Mouse (Mus musculus): ENCODE measurements around the gene Mrpl58. TPM values are rescaled to one million over a fixed set of nuclear protein-coding genes. Genes with fewer than 3 reads are reported as not detected.
A peak's percentile ranks its signal among the peaks of the same experiment; 100 is the strongest.

Mrpl58 gene
- polyA plus RNA-seq, 1 experiment: 186 TPM

DNA sequence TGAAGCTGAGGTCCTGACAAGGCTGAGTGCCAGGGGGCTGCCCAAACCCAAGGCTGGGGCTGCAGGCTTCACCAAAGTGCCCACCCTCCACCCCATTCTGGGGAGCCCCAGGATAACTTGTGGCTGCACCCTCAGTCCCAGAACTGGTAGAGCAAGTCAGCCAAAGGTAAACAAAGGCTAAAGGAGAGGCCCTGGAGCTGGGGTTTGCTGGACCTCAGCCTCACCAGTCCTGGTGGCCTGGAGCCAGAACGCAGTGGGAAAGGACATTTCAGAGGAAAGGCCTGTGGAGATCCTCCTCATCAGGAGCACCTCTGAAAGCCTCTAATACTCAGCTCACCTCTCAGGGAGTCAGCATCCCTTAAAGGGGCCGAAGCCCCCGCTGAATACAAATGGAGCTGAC lies 39.4 kb upstream of the Mrpl58 start:
- H3K36me3 ChIP-seq (ENCODE audit: control insufficient read depth, insufficient read depth): no peaks in the 10 kb centered on the region
- no peak for TF ChIP-seq MAX (IDR thresholded peaks at IDR 0.05)
- TF ChIP-seq FOSL1 (IDR thresholded peaks at IDR 0.05; ENCODE audit: insufficient read depth, low read length, poor library complexity, severe bottlenecking): no peak
- TF ChIP-seq CTCF (IDR thresholded peaks at IDR 0.05; ENCODE audit: control insufficient read depth, insufficient read depth, insufficient read length): no peak
- no peak for TF ChIP-seq CEBPB (IDR thresholded peaks at IDR 0.05; ENCODE audit: low read depth)
- TF ChIP-seq MYOD1 (IDR thresholded peaks at IDR 0.05; ENCODE audit: control insufficient read depth, insufficient read length, low read depth): no peak
- no peak for TF ChIP-seq USF1 (IDR thresholded peaks at IDR 0.05; ENCODE audit: low read depth)
- no peak for TF ChIP-seq MYOG (IDR thresholded peaks at IDR 0.05; ENCODE audit: control insufficient read depth, extremely low read depth, insufficient read length)
- no peak overlapping the region for H3K4me3 ChIP-seq (ENCODE audit: insufficient read depth, poor library complexity, severe bottlenecking)
- H3K27me3 ChIP-seq (ENCODE audit: control insufficient read depth, insufficient read depth, insufficient read length): no peaks in the 10 kb centered on the region
- no peaks in the 10 kb centered on the region for H3K79me2 ChIP-seq (ENCODE audit: control insufficient read depth, insufficient read depth)
- no peak overlapping the region for H3ac ChIP-seq (ENCODE audit: control insufficient read depth, insufficient read length, low read depth)
- no peaks in the 10 kb centered on the region for H3K79me3 ChIP-seq (ENCODE audit: low read depth)

DNA sequence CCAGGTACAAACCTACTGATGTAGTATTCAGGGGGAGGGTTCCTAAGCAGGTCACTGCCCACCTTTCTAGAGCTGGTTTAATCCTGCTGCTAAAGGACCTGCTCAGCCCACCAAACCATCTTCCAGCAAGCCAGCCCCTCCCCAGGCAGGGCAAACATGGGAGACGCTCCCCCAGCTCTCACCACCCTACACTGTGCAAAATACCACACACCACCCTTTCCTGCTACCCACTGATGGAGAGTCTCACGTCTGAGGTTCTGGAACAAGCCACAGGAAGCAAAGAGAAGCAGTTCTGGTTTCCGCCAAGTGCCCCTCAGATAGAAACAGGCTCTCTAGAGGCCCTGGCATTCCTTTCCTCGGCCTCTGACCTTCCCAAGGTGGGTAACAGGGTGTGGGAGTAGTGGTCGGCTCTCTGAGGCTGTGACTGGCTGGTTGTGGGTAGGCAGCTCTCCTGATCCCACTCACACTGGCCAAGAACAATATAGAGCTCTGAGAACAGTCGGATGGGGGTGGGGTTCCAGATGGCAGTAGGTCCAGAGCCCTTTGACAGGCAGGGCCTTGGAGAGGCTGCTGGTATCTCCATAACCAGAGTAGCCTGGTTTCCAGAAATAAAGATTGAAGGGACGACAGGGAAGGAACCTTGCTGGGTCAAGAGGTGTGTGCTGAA lies 37.4 kb upstream of the Mrpl58 start:
- TF ChIP-seq USF1 (IDR thresholded peaks at IDR 0.05; ENCODE audit: low read depth) (no peak), CEBPB (IDR thresholded peaks at IDR 0.05; ENCODE audit: low read depth) (no peak), MYOG (IDR thresholded peaks at IDR 0.05; ENCODE audit: control insufficient read depth, extremely low read depth, insufficient read length) (no peak), FOSL1 (IDR thresholded peaks at IDR 0.05; ENCODE audit: insufficient read depth, low read length, poor library complexity, severe bottlenecking) (no peak), MAX (IDR thresholded peaks at IDR 0.05) (no peak), MYOD1 (IDR thresholded peaks at IDR 0.05; ENCODE audit: control insufficient read depth, insufficient read length, low read depth) (no peak), CTCF (IDR thresholded peaks at IDR 0.05; ENCODE audit: control insufficient read depth, insufficient read depth, insufficient read length) (no peak)
- no peaks in the 10 kb centered on the region for H3K79me3 ChIP-seq (ENCODE audit: low read depth)

DNA sequence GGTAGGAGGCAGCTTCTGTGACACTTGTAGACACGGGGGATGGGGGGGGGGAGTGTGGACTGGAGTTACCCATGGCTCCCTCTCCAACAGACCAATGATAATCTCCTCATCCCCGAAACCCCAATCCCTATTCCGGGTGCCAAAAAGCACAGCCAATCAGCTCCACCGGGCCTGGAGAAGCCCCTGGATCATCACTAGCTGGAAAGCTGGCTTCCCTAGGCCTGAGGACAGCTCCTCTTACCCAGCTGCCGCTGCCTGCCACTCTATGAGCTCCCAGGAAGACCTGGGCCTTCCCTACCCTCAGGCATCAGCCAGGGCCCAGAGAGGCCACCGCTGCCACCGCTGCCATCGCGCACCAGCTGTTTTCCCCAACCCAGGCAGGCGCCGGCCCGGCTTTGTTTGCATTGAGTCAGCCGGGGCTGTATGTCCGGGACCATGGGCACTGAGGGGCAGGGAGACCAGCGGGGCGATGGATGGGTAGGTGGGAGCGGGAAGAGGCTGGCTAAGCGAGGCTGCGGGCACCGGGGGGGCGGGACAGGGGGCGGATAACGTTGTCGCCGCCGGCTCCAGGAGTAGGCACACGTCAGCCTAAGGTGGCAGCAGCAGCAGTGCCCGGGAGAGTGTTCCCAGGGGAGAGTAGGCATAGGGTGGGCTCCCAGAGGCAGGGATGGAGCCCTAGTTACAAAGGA lies 36.7 kb upstream of the Mrpl58 start:
- Histone ChIP-seq H3K36me3 (ENCODE audit: control insufficient read depth, insufficient read depth) (no peaks in the 10 kb centered on the region), H3K4me3 (ENCODE audit: insufficient read depth, poor library complexity, severe bottlenecking) (peak overlapping the region; percentile 26), H3ac (ENCODE audit: control insufficient read depth, insufficient read length, low read depth) (peak overlapping the region; percentile 51), H3K27me3 (ENCODE audit: control insufficient read depth, insufficient read depth, insufficient read length) (no peaks in the 10 kb centered on the region), H3K79me3 (ENCODE audit: low read depth) (no peaks in the 10 kb centered on the region), H3K79me2 (ENCODE audit: control insufficient read depth, insufficient read depth) (no peaks in the 10 kb centered on the region)
- TF ChIP-seq MYOD1 (IDR thresholded peaks at IDR 0.05; ENCODE audit: control insufficient read depth, insufficient read length, low read depth): no peak
- no peak for TF ChIP-seq CTCF (IDR thresholded peaks at IDR 0.05; ENCODE audit: control insufficient read depth, insufficient read depth, insufficient read length)
- TF ChIP-seq CEBPB (IDR thresholded peaks at IDR 0.05; ENCODE audit: low read depth): no peak
- TF ChIP-seq USF1 (IDR thresholded peaks at IDR 0.05; ENCODE audit: low read depth): no peak
- TF ChIP-seq MYOG (IDR thresholded peaks at IDR 0.05; ENCODE audit: control insufficient read depth, extremely low read depth, insufficient read length): no peak
- no peak for TF ChIP-seq FOSL1 (IDR thresholded peaks at IDR 0.05; ENCODE audit: insufficient read depth, low read length, poor library complexity, severe bottlenecking)
- TF ChIP-seq MAX (IDR thresholded peaks at IDR 0.05): no peak

More for the DNA sequence above, 37.4 kb upstream of the Mrpl58 start:
- Histone ChIP-seq H3K27me3 (ENCODE audit: control insufficient read depth, insufficient read depth, insufficient read length) (no peaks in the 10 kb centered on the region), H3ac (ENCODE audit: control insufficient read depth, insufficient read length, low read depth) (no peak overlapping the region), H3K4me3 (ENCODE audit: insufficient read depth, poor library complexity, severe bottlenecking) (no peak overlapping the region), H3K79me2 (ENCODE audit: control insufficient read depth, insufficient read depth) (no peaks in the 10 kb centered on the region), H3K36me3 (ENCODE audit: control insufficient read depth, insufficient read depth) (no peaks in the 10 kb centered on the region)

DNA sequence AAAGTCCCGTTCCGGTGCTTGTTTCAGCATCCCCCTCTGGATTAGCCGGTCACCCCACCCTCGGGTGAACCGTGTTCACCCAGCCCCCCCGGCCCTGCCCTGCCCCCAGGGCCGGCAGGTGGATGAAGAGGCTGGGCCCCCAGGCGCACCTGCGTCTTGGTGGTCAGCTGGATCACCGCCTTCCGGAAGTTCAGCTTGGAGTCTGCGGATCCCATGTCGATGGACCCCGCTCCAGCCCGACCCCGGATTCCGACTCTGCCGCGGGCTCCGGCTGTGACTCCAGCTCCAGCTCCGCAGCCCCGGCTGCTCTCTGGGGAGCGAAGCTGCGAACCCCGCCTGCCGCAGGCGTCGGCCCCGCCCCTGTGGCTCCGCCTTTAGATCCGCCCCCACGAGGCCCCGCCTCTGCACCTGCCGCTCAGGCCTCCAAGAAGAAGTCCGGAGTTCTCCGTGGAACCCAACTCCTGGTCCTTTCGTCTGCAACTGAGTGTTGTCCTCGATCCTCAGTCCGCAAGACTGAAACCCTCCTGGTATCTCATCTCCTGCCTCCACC lies 36.1 kb upstream of the Mrpl58 start, which contains the start of gene Hid1:
Gene Hid1, minus strand, starts transcription at position 362 of the 550 bp plus-strand sequence.
- no peaks in the 10 kb centered on the region for H3K27me3 ChIP-seq (ENCODE audit: control insufficient read depth, insufficient read depth, insufficient read length)
- TF ChIP-seq USF1 (IDR thresholded peaks at IDR 0.05; ENCODE audit: low read depth): no peak
- peak; percentile 66 for TF ChIP-seq MYOD1 (IDR thresholded peaks at IDR 0.05; ENCODE audit: control insufficient read depth, insufficient read length, low read depth)
- no peaks in the 10 kb centered on the region for H3K36me3 ChIP-seq (ENCODE audit: control insufficient read depth, insufficient read depth)

DNA sequence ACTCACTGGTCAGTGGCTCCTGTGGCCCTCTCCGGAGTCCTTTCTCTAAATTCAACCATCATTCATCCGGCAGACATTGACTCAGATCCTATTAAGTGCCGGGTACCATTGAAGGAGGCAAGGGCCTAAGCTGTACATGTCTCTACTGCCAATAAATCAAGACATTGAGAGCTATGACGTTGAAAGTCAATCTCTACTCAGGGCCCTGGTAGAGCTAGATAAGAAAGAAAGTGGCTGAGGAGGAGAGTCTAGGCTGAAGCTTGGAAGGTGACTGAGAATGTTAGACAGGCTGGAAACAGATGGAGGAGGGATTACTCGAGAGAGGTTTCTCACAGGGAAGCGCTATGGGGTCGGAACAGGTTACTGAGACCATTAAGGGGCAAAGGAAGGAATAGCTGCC lies 33.2 kb upstream of the Mrpl58 start:
- no peaks in the 10 kb centered on the region for H3K27me3 ChIP-seq (ENCODE audit: control insufficient read depth, insufficient read depth, insufficient read length)

More for the DNA sequence above, 36.1 kb upstream of the Mrpl58 start, which contains the start of gene Hid1:
- Histone ChIP-seq H3K4me3 (ENCODE audit: insufficient read depth, poor library complexity, severe bottlenecking) (peak within 1 kb of the TSS; percentile 26), H3K79me2 (ENCODE audit: control insufficient read depth, insufficient read depth) (no peaks in the 10 kb centered on the region), H3K79me3 (ENCODE audit: low read depth) (no peaks in the 10 kb centered on the region), H3ac (ENCODE audit: control insufficient read depth, insufficient read length, low read depth) (peak within 1 kb of the TSS; percentile 51)

More for the DNA sequence above, 33.2 kb upstream of the Mrpl58 start:
- no peaks in the 10 kb centered on the region for H3K79me2 ChIP-seq (ENCODE audit: control insufficient read depth, insufficient read depth)
- no peaks in the 10 kb centered on the region for H3K79me3 ChIP-seq (ENCODE audit: low read depth)
- no peak for TF ChIP-seq CTCF (IDR thresholded peaks at IDR 0.05; ENCODE audit: control insufficient read depth, insufficient read depth, insufficient read length)
- no peak for TF ChIP-seq USF1 (IDR thresholded peaks at IDR 0.05; ENCODE audit: low read depth)
- TF ChIP-seq FOSL1 (IDR thresholded peaks at IDR 0.05; ENCODE audit: insufficient read depth, low read length, poor library complexity, severe bottlenecking): no peak
- TF ChIP-seq MYOD1 (IDR thresholded peaks at IDR 0.05; ENCODE audit: control insufficient read depth, insufficient read length, low read depth): no peak
- TF ChIP-seq MYOG (IDR thresholded peaks at IDR 0.05; ENCODE audit: control insufficient read depth, extremely low read depth, insufficient read length): no peak
- TF ChIP-seq MAX (IDR thresholded peaks at IDR 0.05): no peak
- no peak overlapping the region for H3ac ChIP-seq (ENCODE audit: control insufficient read depth, insufficient read length, low read depth)
- no peaks in the 10 kb centered on the region for H3K36me3 ChIP-seq (ENCODE audit: control insufficient read depth, insufficient read depth)
- no peak overlapping the region for H3K4me3 ChIP-seq (ENCODE audit: insufficient read depth, poor library complexity, severe bottlenecking)
